Mouse (Mus musculus): ENCODE results near the gene Tmem11.

- TF ChIP-seq TAL1 (IDR thresholded peaks at IDR 0.05; ENCODE audit: low read length) (no peak), GATA1 (IDR thresholded peaks at IDR 0.05; ENCODE audit: low read length) (no peak)
These were observed 33.7 kb downstream of the Tmem11 start for GRCm38 (mm10) chr11:60845415-60845814.
